23 mouse cellular contexts compared by ENCODE assay signal in genomic region chr4:137784741-137785140, GRCm38 (mm10). TPM values are rescaled to one million over a fixed set of nuclear protein-coding genes. Genes with fewer than 3 reads are reported as not detected.
"Had no signal": no experiment of that assay in that cellular context is flagged by ENCODE, and none has a peak within 500 bp of the region (broad histone marks: within the 10 kb centered on the region; RNA-seq: fewer than 3 reads in every experiment).

No protein-coding gene starts in this region.

- H3K4me1 ChIP-seq: heart, embryonic 12.5 days had no signal

- H3K4me2 ChIP-seq: heart, embryonic 12.5 days; hindbrain, embryonic 13.5 days; limb, embryonic 12.5 days; liver, embryonic 11.5 days; liver, embryonic 13.5 days; liver, embryonic 15.5 days had no signal

- H3K4me3 ChIP-seq: heart, adult 2 months; heart, embryonic 12.5 days; hindbrain, embryonic 13.5 days; layer of hippocampus, adult 2 months; left cerebral cortex, adult 2 months; limb, embryonic 10.5 days; limb, embryonic 12.5 days; liver, embryonic 13.5 days; liver, embryonic 15.5 days had no signal

- H3K9me3 ChIP-seq: heart, embryonic 12.5 days; hindbrain, embryonic 13.5 days; limb, embryonic 10.5 days; limb, embryonic 12.5 days; liver, embryonic 13.5 days; liver, embryonic 15.5 days had no signal

- ATAC-seq: forebrain, embryonic 16.5 days; inflammation-experienced regulatory T-cells, adult 6 months; intestine, postnatal 0 days; liver, postnatal 0 days had no signal

- H3K36me3 ChIP-seq: heart, embryonic 12.5 days; hindbrain, embryonic 13.5 days; limb, embryonic 10.5 days; limb, embryonic 12.5 days; liver, embryonic 13.5 days; liver, embryonic 15.5 days had no signal

- H3K9ac ChIP-seq: heart, embryonic 12.5 days; hindbrain, embryonic 13.5 days; limb, embryonic 12.5 days; liver, embryonic 13.5 days; liver, embryonic 15.5 days had no signal

- H3K27me3 ChIP-seq: hindbrain, embryonic 13.5 days; limb, embryonic 12.5 days had no signal

- H3K27ac ChIP-seq: heart, adult 2 months; limb, embryonic 12.5 days; liver, embryonic 13.5 days; liver, embryonic 15.5 days had no signal

- DNase-seq: gastrocnemius, postnatal 14 days; gastrocnemius, postnatal 36 days; heart, adult 2 months; heart, postnatal 10 days; heart, postnatal 4 days; kidney, adult 9 months; kidney, postnatal 10 days; kidney, postnatal 4 days; liver; liver, embryonic 13.5 days; liver, postnatal 0 days had no signal

RNA-seq across cellular contexts. Expression of gene Alpl, which starts 11.4 kb away (rescaled TPM):
- total RNA-seq: granulocyte monocyte progenitor cell, adult 5-6 weeks had no signal
